Mouse (Mus musculus): ENCODE measurements at regions not wholly inside any gene's neighbourhood (a gene's known extent, or its start where the extent isn't known, plus 50 kb on each side); places are given as distances from the start of the nearest gene placed in this dataset.

- 91% methylated on average over 4 of the region's 4 CpGs for WGBS
- ATAC-seq (ENCODE audit: low FRiP score) = no peak
- Histone ChIP-seq H3K36me3 (no peaks in the 10 kb centered on the region), H3K4me1 (no peaks in the 10 kb centered on the region), H3K4me3 (replicated peaks) (no peak overlapping the region), H3K4me2 (no peak overlapping the region), H3K9ac (replicated peaks) (no peak overlapping the region), H3K27me3 (replicated peaks) (no peaks in the 10 kb centered on the region), H3K27ac (replicated peaks) (no peak overlapping the region), H3K9me3 (replicated peaks) (no peaks in the 10 kb centered on the region)
Measured at GRCm38 (mm10) chr1:138343451-138343850, 69.9 kb downstream of the Atp6v1g3 start.

GRCm38 (mm10) chr1:138344920-138345319, 71.4 kb downstream of the Atp6v1g3 start:
- no peak overlapping the region for H3K9ac ChIP-seq (replicated peaks)
- no peaks in the 10 kb centered on the region for H3K9me3 ChIP-seq (replicated peaks)
- WGBS = 88% methylated on average over 4 of the region's 4 CpGs
- H3K4me2 ChIP-seq = no peak overlapping the region
- H3K36me3 ChIP-seq = no peaks in the 10 kb centered on the region
- no peaks in the 10 kb centered on the region for H3K27me3 ChIP-seq (replicated peaks)
- H3K4me3 ChIP-seq (replicated peaks) = no peak overlapping the region
- H3K4me1 ChIP-seq = no peaks in the 10 kb centered on the region
- ATAC-seq (ENCODE audit: low FRiP score) = no peak
- H3K27ac ChIP-seq (replicated peaks) = no peak overlapping the region

- Histone ChIP-seq H3K27me3 (replicated peaks) (no peaks in the 10 kb centered on the region), H3K27ac (replicated peaks) (no peak overlapping the region), H3K36me3 (no peaks in the 10 kb centered on the region), H3K9ac (replicated peaks) (no peak overlapping the region), H3K4me3 (replicated peaks) (0 out of 2 replicates have a peak overlapping the region, but pooled peaks have one; percentile 16), H3K4me1 (no peaks in the 10 kb centered on the region), H3K9me3 (replicated peaks) (no peaks in the 10 kb centered on the region), H3K4me2 (peak overlapping the region; percentile 41)
- 29% methylated on average over 10 of the region's 10 CpGs for WGBS
- no peak for ATAC-seq (ENCODE audit: low FRiP score)
Measured at GRCm38 (mm10) chr1:138345992-138346391, 72.5 kb downstream of the Atp6v1g3 start.

GRCm38 (mm10) chr1:138346904-138347303, 73.4 kb downstream of the Atp6v1g3 start:
- WGBS = 88% methylated on average over 5 of the region's 5 CpGs
- no peaks in the 10 kb centered on the region for H3K9me3 ChIP-seq (replicated peaks)
- H3K27ac ChIP-seq (replicated peaks) = no peak overlapping the region
- H3K4me3 ChIP-seq (replicated peaks) = no peak overlapping the region
- no peak overlapping the region for H3K4me2 ChIP-seq
- H3K27me3 ChIP-seq (replicated peaks) = no peaks in the 10 kb centered on the region
- no peaks in the 10 kb centered on the region for H3K4me1 ChIP-seq
- no peaks in the 10 kb centered on the region for H3K36me3 ChIP-seq
- no peak overlapping the region for H3K9ac ChIP-seq (replicated peaks)
- no peak for ATAC-seq (ENCODE audit: low FRiP score)

DNA sequence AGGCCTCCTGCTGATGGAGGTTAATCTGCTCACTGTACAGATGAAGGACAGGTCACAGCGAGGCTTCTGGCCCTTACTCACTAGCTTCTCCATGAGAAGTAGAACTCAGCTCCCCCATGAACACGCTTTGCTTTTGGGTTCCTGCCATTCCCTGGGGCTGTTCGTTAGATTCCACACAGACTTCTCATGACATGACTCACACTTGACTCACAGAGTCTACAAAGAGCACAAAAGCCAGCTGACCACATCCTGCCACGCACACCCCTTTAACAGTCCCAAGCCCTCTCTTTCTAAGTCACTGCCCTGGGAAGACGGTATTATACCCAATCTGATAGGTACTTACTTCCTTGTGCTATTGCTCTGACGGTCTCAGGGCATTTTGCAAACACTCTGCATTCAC, 74.9 kb downstream of the Atp6v1g3 start:
- H3K9me3 ChIP-seq (replicated peaks) = no peaks in the 10 kb centered on the region
- H3K36me3 ChIP-seq = no peaks in the 10 kb centered on the region
- no peak overlapping the region for H3K4me3 ChIP-seq (replicated peaks)
- H3K4me2 ChIP-seq = no peak overlapping the region
- 73% methylated on average over 6 of the region's 6 CpGs for whole genome bisulfite sequencing
- no peaks in the 10 kb centered on the region for H3K4me1 ChIP-seq
- no peak overlapping the region for H3K9ac ChIP-seq (replicated peaks)
- no peaks in the 10 kb centered on the region for H3K27me3 ChIP-seq (replicated peaks)
- no peak overlapping the region for H3K27ac ChIP-seq (replicated peaks)
- no peak for ATAC-seq (ENCODE audit: low FRiP score)

GRCm38 (mm10) chr1:138349099-138349498, 75.6 kb downstream of the Atp6v1g3 start:
- no peak overlapping the region for H3K9ac ChIP-seq (replicated peaks)
- 76% methylated on average over 2 of the region's 2 CpGs for WGBS
- no peaks in the 10 kb centered on the region for H3K36me3 ChIP-seq
- no peaks in the 10 kb centered on the region for H3K4me1 ChIP-seq
- no peak overlapping the region for H3K4me3 ChIP-seq (replicated peaks)
- no peak for ATAC-seq (ENCODE audit: low FRiP score)
- no peaks in the 10 kb centered on the region for H3K27me3 ChIP-seq (replicated peaks)
- H3K4me2 ChIP-seq = no peak overlapping the region
- no peaks in the 10 kb centered on the region for H3K9me3 ChIP-seq (replicated peaks)
- no peak overlapping the region for H3K27ac ChIP-seq (replicated peaks)

GRCm38 (mm10) chr1:138356407-138356806, 82.9 kb downstream of the Atp6v1g3 start:
- H3K4me2 ChIP-seq = no peak overlapping the region
- WGBS = 68% methylated on average over 1 of the region's 1 CpGs

DNA sequence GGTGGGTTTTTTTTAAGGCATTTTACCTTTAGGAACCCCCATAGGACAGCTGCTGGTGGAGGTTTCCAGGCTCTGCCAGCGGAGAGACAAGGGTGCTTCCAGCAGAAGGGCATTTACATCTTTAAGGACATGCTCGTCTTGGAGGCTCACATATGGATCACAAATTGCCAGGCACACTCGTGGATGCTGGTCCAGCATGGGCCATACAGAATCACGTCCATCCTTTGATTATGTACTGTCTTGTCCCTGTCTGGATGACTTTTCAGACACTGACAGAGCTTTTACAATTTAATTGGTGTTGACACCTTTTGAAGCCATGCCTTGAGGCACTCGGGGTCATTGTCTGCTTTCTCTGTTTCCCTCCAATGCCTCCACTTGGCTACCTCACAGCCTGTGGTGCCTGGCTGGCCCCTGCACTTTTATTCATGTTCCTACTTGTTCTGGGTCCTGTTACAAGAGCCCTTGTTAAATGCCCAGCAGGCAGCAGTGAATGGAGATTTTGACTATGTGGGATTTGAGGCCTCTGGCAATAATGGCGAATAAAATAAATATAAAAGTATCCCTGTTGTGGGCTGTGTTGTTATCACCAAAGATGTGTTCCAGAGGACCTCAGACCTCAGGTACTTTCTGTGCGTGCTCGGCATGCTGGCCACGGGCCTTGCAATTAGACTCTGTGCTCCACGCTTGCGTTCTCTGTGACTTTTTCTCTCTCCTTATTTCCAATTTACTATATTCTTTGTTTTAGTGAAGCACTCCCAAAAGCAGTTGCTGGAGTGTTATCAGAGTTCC, 89.3 kb downstream of the Atp6v1g3 start:
- no peaks in the 10 kb centered on the region for H3K36me3 ChIP-seq
- 62% methylated on average over 11 of the region's 11 CpGs for WGBS
- H3K27me3 ChIP-seq (replicated peaks) = no peaks in the 10 kb centered on the region
- no peak overlapping the region for H3K27ac ChIP-seq (replicated peaks)
- no peak overlapping the region for H3K9ac ChIP-seq (replicated peaks)
- ATAC-seq (ENCODE audit: low FRiP score) = no peak
- H3K4me1 ChIP-seq = no peaks in the 10 kb centered on the region
- H3K4me3 ChIP-seq (replicated peaks) = no peak overlapping the region
- no peaks in the 10 kb centered on the region for H3K9me3 ChIP-seq (replicated peaks)
- no peak overlapping the region for H3K4me2 ChIP-seq

More at GRCm38 (mm10) chr1:138356407-138356806, 82.9 kb downstream of the Atp6v1g3 start:
- H3K27me3 ChIP-seq (replicated peaks) = no peaks in the 10 kb centered on the region
- no peaks in the 10 kb centered on the region for H3K4me1 ChIP-seq
- H3K9me3 ChIP-seq (replicated peaks) = no peaks in the 10 kb centered on the region
- H3K27ac ChIP-seq (replicated peaks) = no peak overlapping the region
- H3K36me3 ChIP-seq = no peaks in the 10 kb centered on the region
- no peak overlapping the region for H3K9ac ChIP-seq (replicated peaks)
- H3K4me3 ChIP-seq (replicated peaks) = no peak overlapping the region
- ATAC-seq (ENCODE audit: low FRiP score) = no peak

- H3K36me3 ChIP-seq = no peaks in the 10 kb centered on the region
- H3K9ac ChIP-seq (replicated peaks) = no peak overlapping the region
- no peak overlapping the region for H3K27ac ChIP-seq (replicated peaks)
- H3K9me3 ChIP-seq (replicated peaks) = no peaks in the 10 kb centered on the region
- no peak for ATAC-seq (ENCODE audit: low FRiP score)
- no peak overlapping the region for H3K4me3 ChIP-seq (replicated peaks)
- no peaks in the 10 kb centered on the region for H3K27me3 ChIP-seq (replicated peaks)
- no peaks in the 10 kb centered on the region for H3K4me1 ChIP-seq
- H3K4me2 ChIP-seq = no peak overlapping the region
Measured at GRCm38 (mm10) chr1:138369953-138370482, 96.5 kb downstream of the Atp6v1g3 start.

GRCm38 (mm10) chr1:138371474-138371873, 97.9 kb downstream of the Atp6v1g3 start:
- ATAC-seq (ENCODE audit: low FRiP score) = no peak

DNA sequence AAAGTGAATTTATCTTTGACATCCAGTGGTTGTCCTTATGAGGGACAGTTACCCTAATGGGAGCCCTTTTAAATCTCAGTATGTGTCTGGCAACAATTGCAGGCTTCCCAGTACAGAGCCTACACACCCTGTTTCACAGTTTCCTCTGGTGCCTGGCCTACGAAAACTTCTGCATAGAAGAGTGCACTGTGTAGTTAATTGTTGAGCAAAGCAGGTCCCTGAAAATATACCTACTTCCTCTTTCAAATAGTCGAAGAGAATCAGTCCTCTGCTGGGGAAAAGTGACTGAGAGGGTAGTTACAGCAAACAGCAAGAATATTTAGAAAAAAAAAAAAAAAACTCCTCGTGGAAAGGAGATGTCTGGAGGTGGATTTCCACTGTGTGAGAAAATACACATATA, 110.6 kb downstream of the Atp6v1g3 start:
- no peaks in the 10 kb centered on the region for H3K9me3 ChIP-seq (replicated peaks)
- no peak overlapping the region for H3K4me3 ChIP-seq (replicated peaks)
- no peaks in the 10 kb centered on the region for H3K27me3 ChIP-seq (replicated peaks)
- no peak overlapping the region for H3K27ac ChIP-seq (replicated peaks)
- no peak for ATAC-seq (ENCODE audit: low FRiP score)
- H3K36me3 ChIP-seq = no peaks in the 10 kb centered on the region
- H3K9ac ChIP-seq (replicated peaks) = no peak overlapping the region
- no peak overlapping the region for H3K4me2 ChIP-seq
- H3K4me1 ChIP-seq = peaks cover 14% of the 10 kb centered on the region
- 75% methylated on average over 3 of the region's 3 CpGs for WGBS

More at GRCm38 (mm10) chr1:138371474-138371873, 97.9 kb downstream of the Atp6v1g3 start:
- H3K4me2 ChIP-seq = no peak overlapping the region
- H3K4me3 ChIP-seq (replicated peaks) = no peak overlapping the region
- H3K27me3 ChIP-seq (replicated peaks) = no peaks in the 10 kb centered on the region
- 81% methylated on average over 1 of the region's 1 CpGs for WGBS
- no peaks in the 10 kb centered on the region for H3K36me3 ChIP-seq
- H3K4me1 ChIP-seq = no peaks in the 10 kb centered on the region
- H3K9ac ChIP-seq (replicated peaks) = no peak overlapping the region
- H3K9me3 ChIP-seq (replicated peaks) = no peaks in the 10 kb centered on the region
- H3K27ac ChIP-seq (replicated peaks) = no peak overlapping the region

DNA sequence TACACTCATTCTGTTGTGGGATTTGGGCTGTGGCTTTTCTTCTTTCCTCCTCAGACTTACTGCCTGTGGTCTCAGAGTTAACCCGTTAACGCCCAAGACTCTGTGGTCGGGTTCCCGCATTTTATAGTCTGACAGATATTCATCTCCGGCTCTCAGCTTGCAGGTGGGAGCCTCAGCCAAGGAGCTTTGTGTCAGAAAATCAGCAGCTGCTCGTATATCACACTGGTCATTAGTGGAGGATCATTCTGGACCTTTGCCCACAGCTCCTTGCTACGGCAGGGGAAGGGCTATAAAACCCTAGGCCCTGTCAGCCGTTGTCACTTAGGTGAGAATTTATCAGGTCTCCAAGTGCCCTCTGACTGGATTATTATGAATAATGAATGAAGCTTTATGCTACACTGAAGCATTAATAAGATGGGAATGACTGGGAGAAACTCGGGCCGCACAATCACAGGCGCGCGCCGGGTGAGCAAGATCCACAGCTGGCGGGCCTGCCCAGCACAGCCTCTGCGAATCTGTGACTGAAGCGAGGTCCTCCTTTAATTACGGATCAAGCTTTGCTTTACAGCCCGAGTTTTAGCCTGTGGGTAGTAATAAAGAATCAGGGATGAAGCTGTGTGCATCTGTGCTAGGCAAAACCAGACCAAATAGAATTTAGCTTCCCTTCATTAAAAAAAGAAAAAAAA, 111.8 kb downstream of the Atp6v1g3 start:
- peak; percentile 78 for ATAC-seq (ENCODE audit: low FRiP score)
- WGBS = 6% methylated on average over 19 of the region's 19 CpGs
- Histone ChIP-seq H3K27me3 (replicated peaks) (no peaks in the 10 kb centered on the region), H3K4me3 (replicated peaks) (peak overlapping the region; percentile 22), H3K9ac (replicated peaks) (0 out of 2 replicates have a peak overlapping the region, but pooled peaks have one; percentile 14), H3K4me1 (peaks cover 14% of the 10 kb centered on the region), H3K4me2 (peak overlapping the region; percentile 53), H3K36me3 (no peaks in the 10 kb centered on the region), H3K9me3 (replicated peaks) (no peaks in the 10 kb centered on the region), H3K27ac (replicated peaks) (no peak overlapping the region)

Data from neural tube, embryonic 15.5 days (tissue).